Mouse (Mus musculus): ENCODE measurements around the gene Dcaf10. TPM values are rescaled to one million over a fixed set of nuclear protein-coding genes. Genes with fewer than 3 reads are reported as not detected.

The Dcaf10 gene
- 29.3 TPM for polyA plus RNA-seq (2017; shearing (Covaris generic))

GRCm38 (mm10) chr4:45341669-45342249, at the start of gene Dcaf10:
Dcaf10 (plus strand) TSS chr4:45342101.

GRCm38 (mm10) chr4:45296662-45297564, 45.0 kb upstream of the Dcaf10 start, which contains the start of gene Trmt10b:
Trmt10b (plus strand) TSS chr4:45297127.

GRCm38 (mm10) chr4:45342286-45343155, 620 bp downstream of the Dcaf10 start, which contains the start of gene Exosc3:
Exosc3 (minus strand) TSS chr4:45342732.

GRCm38 (mm10) chr4:45408427-45409132, 66.7 kb downstream of the Dcaf10 start, which contains the start of gene Slc25a51:
Slc25a51 (minus strand) TSS chr4:45408766.

Other genes with a start within 250 kb of the Dcaf10 start
- gene Tomm5, start 234.0 kb upstream of the Dcaf10 start, polyA plus RNA-seq (2017; shearing (Covaris generic)), result 92.6 TPM
- not detected for gene Frmpd1, start 157.2 kb upstream of the Dcaf10 start, polyA plus RNA-seq (2017; shearing (Covaris generic))
- gene Trmt10b, start 45.0 kb upstream of the Dcaf10 start, polyA plus RNA-seq (2017; shearing (Covaris generic)), result 13.4 TPM
- 90.1 TPM for gene Exosc3, start 631 bp downstream of the Dcaf10 start, polyA plus RNA-seq (2017; shearing (Covaris generic))
- 40.1 TPM for gene Slc25a51, start 66.7 kb downstream of the Dcaf10 start, polyA plus RNA-seq (2017; shearing (Covaris generic))
- 2.7 TPM for gene Shb, start 190.4 kb downstream of the Dcaf10 start, polyA plus RNA-seq (2017; shearing (Covaris generic))

Measured in naive thymus-derived CD4-positive, alpha-beta T cell, adult 5 months (primary cell).